Mouse (Mus musculus) brain, embryonic 14.5 days (tissue): ENCODE measurements around the gene Ptpro. TPM values are rescaled to one million over a fixed set of nuclear protein-coding genes. Genes with fewer than 3 reads are reported as not detected.
"Not testable (repeated sequence)": the region's sequence is repeated elsewhere in the genome, so short reads cannot be mapped to it uniquely, and the experiment has no call there.

Experiments
- DNase-seq: peaks from one replicate; pipeline ENCODE4 v3.0.0-alpha.2; 2011; ENCODE audit warnings: low read depth
- CTCF ChIP-seq: fragments of 200-500 bp; IDR thresholded peaks from 2 replicates; pipeline ENCODE4 v1.5.1; 2012; ENCODE audit warnings: inconsistent platforms, mild to moderate bottlenecking, moderate library complexity, borderline replicate concordance; ENCODE audit not compliant: insufficient read depth, insufficient read length; ENCODE audit errors: extremely low read depth
- POLR2A ChIP-seq: fragments of 200-500 bp; IDR thresholded peaks from 2 replicates; pipeline ENCODE4 v1.6.1; 2012; ENCODE audit warnings: mild to moderate bottlenecking, inconsistent platforms, borderline replicate concordance; ENCODE audit not compliant: poor library complexity, insufficient read depth, insufficient read length, severe bottlenecking; ENCODE audit errors: extremely low read depth
- polyA plus RNA-seq: library from polyadenylated mRNA; depleted of rRNA; stranded (reverse); fragments of >200 nt; gene quantifications from 2 replicates; pipeline ENCODE4 v1.2.3, GENCODE M21; 2012

Ptpro gene
- polyA plus RNA-seq, 1 experiment: 60.3 TPM

DNA sequence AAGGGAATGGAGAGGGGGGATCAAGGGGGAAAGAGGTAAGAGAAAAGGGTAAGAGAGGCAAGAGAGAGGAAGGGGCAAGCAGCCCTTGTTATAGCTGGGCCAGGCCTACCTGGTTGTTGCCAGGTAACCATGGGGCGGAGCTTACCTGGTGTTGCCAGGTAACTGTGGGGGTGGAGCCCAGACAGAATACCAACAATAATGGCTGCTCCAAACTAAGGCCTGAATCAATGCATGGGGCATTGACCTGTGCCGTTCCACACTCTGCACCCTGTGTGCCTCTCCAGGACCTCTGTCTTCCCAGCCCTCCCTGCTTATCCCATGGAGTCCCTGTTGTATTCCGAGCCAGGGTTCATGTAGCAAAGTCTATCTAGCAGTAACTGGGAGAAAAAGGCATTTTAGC, 215.6 kb downstream of the Ptpro start:
- DNase-seq: no peak
- TF ChIP-seq CTCF (no peak), POLR2A (no peak)

DNA sequence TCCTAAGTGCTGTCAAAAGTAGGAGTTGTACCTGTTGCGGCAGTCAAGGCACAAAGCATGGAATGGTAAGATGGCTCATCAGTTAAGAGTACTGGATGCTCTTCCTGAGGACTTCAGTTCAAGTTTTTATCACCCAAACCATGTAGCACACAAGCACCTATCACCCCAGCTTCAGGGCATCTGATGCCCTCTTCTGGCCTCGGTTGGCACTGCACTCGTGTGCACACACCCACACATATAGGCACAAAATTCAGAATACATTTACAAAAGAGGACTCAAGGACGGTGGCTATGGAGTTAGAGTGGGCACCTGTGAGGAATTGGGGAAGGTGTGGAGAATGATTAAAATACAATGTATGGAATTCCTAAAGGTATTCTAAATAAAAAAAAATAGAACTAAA, 217.4 kb downstream of the Ptpro start:
- TF ChIP-seq POLR2A (no peak), CTCF (no peak; the same call in 1 of the 2 replicates)
- DNase-seq: no peak

DNA sequence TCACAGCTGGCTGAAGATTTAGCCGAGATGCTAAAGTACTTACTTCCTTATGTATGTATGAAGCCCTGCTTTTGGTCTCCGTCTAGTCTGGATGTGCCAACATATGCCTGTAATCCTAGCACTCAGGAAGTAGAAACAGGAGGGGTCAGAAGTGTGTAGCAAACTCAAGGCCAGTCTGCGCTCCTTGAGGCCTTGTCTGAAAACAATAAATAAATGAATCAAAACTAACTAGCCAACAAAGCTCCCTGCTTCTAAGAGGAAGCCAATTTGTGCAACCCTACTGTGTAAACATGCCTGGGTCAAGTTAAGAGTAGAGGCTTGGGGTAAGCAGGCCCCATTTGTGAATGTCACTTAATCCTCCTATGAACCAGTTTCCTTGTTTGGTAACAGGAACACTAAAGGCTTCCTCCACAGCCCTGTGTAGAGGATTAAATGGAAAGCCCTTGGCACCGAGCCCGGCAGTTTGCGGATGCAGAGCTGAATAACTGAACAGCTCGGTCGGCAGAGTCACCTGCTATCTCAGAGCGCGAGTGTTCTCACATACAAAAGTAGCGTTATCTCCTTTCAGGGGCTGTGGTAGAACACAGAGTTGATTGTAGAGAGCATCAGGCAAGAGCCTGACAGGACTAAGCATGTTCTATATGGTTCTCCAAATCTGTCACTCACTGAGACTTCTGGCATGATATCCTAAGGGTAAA, 218.9 kb downstream of the Ptpro start:
- no peak for TF ChIP-seq CTCF

DNA sequence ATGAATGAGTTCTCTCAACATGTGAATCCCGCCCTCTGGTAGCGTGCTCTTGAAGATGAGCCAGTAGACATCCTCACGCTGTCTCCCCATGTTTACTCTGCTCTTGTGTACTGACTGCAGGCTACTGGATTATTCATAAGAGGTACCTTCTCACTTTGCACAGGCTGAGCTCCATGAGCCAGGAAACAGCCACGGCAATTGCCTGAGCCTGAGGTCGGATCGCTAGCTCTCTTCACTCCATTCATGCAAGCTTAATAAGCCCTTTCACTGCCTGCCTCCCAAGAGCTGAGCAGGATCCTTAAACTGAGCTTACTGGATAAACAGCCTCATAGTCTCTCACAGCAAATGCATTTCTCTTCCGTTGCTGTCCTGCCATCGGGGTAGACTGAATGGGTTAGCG, 220.0 kb downstream of the Ptpro start:
- TF ChIP-seq POLR2A (no peak), CTCF (no peak)
- peak; percentile 80 for DNase-seq

More for the DNA sequence above, 218.9 kb downstream of the Ptpro start:
- peak; percentile 96 for DNase-seq

DNA sequence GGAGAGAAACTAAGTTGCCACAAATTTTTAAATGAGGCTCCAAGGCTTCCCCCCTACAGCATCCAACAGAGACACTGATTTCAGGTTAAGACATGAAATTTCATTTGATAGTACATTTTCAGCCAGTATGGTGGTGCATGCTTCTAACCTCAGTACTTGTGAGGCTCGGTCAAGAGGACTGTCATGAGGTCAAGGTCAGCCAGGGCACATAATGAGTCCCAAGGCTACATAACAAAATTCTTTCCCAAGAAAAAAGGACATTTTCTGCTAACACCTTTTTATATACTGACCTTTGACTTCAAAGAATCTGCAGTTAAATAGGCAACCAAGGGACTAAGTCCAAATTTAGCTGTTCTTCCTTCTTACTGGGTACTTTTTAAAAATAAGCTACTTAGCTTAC, 221.3 kb downstream of the Ptpro start:
- no peak for TF ChIP-seq POLR2A
- no peak for TF ChIP-seq CTCF
- no peak for DNase-seq

DNA sequence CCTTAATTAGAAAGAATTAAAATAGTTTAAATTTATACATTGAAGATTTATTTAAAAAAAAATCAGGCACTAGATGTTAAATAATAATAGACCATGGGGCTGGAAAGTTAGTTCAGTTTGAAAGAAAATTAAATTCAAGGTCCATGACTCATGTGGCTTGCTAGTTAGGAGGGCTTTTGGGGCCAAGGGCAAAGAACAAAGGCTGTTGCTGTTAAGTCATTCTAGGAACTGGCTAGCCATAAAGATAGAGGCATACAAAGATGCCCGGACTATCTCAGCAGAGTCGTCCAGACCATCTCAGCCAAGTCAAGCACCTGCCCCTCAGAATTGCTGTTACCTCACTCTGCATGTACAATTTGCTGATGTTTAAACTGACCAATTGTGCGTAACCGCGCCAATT, 223.6 kb downstream of the Ptpro start:
- not testable (repeated sequence) for DNase-seq

DNA sequence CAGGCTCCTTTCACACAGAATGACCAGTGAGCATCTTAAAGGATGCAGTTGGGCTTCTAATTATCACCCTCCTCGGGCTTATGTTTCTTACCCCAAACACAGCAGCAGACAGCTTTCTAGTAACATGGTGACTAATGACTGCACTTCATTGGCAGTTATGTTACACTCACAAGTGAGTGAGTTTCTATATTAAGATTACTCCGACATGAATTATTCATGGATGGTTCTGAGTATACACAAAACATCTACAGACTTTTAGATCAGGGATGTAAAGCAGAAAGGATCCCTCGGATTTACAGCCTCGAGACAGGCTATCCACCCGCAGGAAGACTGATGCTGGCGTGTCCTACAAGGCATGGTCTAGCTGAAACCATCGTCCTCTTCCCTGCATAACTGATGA, 230.8 kb downstream of the Ptpro start:
- DNase-seq: peak; percentile 23

DNA sequence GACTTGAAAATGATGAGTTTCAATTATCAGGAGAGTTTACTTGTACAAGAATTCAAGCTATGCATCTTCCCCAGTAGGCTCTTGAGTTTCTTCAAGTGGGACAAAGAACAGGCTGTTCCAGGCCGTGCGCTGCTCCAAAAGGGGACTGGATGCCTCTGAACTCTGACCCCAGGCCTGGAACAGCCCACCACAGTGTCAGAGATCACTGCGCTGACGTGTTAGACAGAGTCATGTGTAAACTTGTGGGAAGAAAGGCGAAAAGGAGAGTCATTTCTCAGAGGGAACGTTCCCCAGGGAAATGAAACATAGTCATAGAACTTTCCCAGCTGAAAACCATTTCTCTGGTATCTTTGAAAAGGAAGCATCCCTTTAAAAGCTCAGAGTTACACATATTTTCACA, 235.3 kb downstream of the Ptpro start:
- TF ChIP-seq CTCF: no peak
- TF ChIP-seq POLR2A: no peak
- DNase-seq: no peak

More for the DNA sequence above, 230.8 kb downstream of the Ptpro start:
- no peak for TF ChIP-seq CTCF
- no peak for TF ChIP-seq POLR2A

DNA sequence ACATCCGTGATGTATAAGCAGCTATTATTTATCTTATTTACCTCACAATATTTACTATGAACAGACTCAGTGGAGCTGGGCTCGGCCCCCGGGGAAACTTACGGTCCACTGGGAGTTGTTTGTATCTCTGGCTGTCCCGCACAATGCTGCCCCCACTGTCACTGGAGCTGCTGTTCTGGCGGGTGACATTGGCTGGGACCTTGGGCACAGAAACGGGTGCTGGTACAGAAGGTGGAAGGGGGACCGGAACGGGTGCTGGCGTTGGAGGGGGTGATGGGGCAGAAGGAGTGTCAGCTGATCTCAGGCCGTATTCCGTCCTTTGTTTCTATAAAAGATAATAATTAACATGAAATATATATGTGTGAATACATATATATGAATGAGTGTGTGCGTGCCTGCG, 238.0 kb downstream of the Ptpro start:
- no peak for TF ChIP-seq POLR2A
- TF ChIP-seq CTCF: no peak
- DNase-seq: no peak

DNA sequence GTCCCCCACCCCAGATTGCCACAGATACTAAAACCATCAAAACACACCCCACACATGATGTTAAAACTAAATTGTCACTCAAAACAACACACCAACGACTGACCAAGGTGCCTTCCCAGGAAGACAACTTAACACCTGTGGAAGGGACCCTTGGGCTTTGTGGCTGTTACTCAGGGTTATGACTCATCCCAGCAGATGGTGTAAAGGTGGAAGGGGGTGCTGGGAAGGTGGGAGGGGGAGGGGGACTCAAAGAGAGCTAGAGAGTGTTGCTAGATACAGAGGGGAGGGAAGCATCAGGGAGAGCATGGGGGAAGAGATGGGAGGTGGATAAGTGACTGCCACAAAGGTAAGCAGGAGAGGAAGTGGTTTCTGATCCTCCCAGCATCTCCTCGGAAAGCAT, 239.5 kb downstream of the Ptpro start:
- TF ChIP-seq CTCF: no peak
- TF ChIP-seq POLR2A: no peak
- no peak for DNase-seq

DNA sequence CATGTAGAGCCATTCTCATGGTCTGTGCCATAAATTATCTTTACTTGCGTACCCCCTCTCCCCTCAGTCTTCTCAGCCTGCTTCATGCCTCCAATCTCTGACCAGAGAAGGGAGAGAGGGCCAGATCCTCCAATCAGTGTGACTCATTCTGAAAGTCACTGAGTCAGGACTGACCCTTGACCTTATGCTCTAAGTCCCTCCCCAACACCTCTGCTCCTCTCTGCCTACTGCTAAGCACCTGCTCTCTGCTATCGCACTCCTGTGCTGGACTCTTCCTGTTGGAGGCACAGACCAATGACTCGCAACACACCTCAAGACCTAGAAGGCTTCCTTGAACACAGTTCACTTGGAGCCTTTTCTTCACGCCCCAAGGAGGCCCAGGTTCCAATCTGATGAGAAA, 240.5 kb downstream of the Ptpro start:
- TF ChIP-seq POLR2A (no peak), CTCF (no peak)
- no peak for DNase-seq

DNA sequence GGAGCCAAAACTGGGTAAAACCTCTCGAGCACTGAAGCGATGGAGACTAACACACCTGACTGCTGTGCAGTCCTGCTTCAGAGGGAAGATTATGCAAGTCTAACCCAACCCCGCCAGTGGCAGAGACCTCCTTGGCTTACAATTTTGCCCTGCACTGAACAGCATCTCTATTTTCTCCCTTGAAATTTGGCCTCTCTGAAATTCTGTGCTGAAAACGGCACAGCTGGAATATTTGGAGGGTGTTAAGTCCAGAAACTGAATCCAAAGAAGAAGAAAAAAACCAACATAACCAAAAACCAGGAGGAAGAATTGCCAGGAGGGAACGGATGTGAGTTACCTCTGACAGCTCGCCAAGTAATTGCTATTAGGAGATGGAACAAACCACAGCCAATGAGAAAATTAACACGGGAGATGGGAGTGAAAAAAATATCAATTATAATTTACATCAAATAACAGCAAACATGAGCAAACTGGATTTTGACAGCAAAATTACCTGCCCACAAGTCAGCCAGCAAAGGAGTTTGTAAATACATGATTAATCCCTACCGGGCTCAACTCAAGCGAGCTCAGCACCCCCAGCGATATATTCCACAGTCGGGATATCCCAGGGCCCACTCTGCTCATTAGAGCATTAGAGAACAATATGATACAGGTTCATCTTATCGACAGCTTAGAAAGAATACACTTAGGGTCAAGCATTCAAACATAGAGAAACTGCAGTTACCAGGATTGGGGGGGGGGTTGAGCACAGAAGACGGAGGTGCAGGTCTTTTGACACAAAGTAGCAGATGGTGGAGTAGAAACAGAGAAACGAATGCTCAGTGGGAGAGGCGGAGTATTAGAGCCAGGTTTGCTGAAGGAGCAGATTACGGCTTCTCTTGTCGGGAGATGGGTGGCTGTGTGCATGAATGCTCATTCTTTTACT, 241.4 kb downstream of the Ptpro start:
- no peak for DNase-seq

More for the DNA sequence above, 241.4 kb downstream of the Ptpro start:
- TF ChIP-seq CTCF: no peak
- no peak for TF ChIP-seq POLR2A
